Mouse (Mus musculus): ENCODE measurements around the gene Frmd4b. TPM values are rescaled to one million over a fixed set of nuclear protein-coding genes. Genes with fewer than 3 reads are reported as not detected.

Gene Frmd4b
- polyA plus RNA-seq, 1 experiment from 2014 or later = 14.0 TPM

DNA sequence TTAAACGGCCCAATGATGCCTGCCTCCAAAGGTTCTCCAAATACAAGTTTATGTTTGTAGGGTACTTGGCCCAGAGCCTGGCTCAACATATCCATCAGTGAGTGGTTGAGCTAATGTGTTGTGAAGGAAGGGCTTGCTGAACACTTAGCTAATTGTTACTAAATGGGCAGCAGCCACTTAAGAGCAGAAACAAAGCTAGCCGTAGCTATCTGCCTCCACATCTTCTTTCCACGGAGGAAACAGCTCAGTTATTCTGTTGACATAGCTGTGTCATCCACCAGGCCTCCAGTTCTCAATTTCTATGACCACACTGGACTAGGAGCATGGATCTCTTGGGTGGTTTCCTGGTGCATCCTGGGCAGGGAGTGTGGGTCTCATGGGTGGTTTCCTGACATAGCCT, 302.0 kb downstream of the Frmd4b start:
- WGBS = 70% methylated on average over 3 of the region's 3 CpGs
- H3K4me1 ChIP-seq = peaks cover 21% of the 10 kb centered on the region
- H3K27me3 ChIP-seq = no peaks in the 10 kb centered on the region

DNA sequence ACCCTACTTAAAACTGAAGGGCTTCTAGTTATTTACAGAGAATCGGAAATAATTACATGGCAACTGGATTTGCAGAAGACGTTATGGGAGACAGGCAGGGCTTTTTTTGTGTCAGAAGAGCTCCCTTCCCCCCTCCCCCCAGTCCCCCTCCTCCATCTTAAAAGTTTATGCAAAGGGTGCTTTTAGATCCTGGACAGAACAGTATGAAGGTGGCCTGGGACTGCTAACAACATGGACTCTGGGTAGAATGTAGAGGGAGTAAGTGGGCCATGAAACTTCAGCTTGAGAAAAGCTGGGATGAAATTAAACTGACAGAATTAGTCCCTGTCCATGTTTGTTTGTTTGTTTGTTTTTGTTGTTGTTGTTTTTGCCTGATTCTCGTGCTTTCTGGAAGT, 304.8 kb downstream of the Frmd4b start:
- H3K27ac ChIP-seq = 0 out of 2 replicates have a peak overlapping the region, but pooled peaks have one; percentile 22
- 9% methylated on average over 3 of the region's 3 CpGs for WGBS
- H3K4me3 ChIP-seq = peak overlapping the region; percentile 45
- no peaks in the 10 kb centered on the region for H3K27me3 ChIP-seq
- H3K9me3 ChIP-seq = no peaks in the 10 kb centered on the region
- H3K36me3 ChIP-seq = no peaks in the 10 kb centered on the region
- peaks cover 21% of the 10 kb centered on the region for H3K4me1 ChIP-seq
- peak overlapping the region; percentile 63 for H3K9ac ChIP-seq
- ATAC-seq (ENCODE audit: low FRiP score, low read depth) = 0 out of 2 replicates have a peak, but pooled peaks have one; percentile 39
- H3K4me2 ChIP-seq (replicated peaks) = peak overlapping the region; percentile 85

More for the DNA sequence above, 302.0 kb downstream of the Frmd4b start:
- Histone ChIP-seq H3K4me3 (no peak overlapping the region), H3K4me2 (replicated peaks) (no peak overlapping the region), H3K9me3 (no peaks in the 10 kb centered on the region), H3K27ac (no peak overlapping the region), H3K36me3 (no peaks in the 10 kb centered on the region), H3K9ac (no peak overlapping the region)
- ATAC-seq (ENCODE audit: low FRiP score, low read depth) = no peak

DNA sequence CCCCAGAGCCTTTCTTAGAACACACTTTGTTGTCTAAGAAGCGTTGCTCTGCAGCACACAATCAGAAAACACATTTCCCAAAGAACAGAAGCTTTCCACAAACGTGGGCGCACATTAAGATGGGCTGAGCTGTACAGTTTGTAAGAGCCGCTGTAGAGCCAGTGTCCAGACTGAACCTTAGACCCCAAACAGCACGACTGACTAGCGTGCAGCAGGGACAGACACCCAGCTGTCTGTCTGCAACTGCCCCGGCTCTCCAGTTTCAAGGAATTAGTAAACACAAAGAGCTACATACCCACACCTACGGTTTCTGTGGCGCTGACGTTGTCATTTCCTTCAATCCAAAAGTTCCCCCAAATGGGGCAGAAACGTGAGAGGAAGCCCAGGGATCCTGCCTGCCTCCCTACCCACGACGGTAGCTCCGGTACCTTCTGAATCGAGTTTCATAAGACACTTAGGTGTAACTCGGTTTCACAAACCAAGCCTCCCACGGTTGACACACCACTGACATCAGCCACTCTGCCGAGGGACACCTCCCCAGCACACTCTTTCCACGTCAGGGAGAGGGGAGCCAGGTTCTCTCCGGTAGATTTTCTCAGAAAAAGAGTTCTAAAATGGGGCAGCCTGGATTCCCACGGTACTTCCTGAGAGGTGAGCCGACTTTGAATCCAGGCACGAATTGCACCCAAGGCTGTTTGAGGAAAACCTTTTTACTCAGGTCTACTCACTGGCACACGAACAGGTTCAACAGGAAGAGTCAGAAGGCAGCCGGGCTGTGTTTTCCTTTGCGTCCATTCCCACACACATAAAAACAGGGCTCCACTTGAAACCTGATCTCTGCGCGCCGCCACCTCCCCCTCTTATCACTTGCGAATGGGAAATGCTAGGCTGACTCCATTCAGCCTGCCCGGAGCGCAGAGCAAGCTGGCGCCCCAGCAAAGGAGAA, 305.5 kb downstream of the Frmd4b start:
- Histone ChIP-seq H3K9me3 (no peaks in the 10 kb centered on the region), H3K27me3 (no peaks in the 10 kb centered on the region), H3K4me2 (replicated peaks) (peak overlapping the region; percentile 85), H3K4me3 (peak overlapping the region; percentile 45), H3K9ac (peak overlapping the region; percentile 63), H3K27ac (peak overlapping the region; percentile 22; the same call in 1 of the 2 replicates), H3K4me1 (peaks cover 21% of the 10 kb centered on the region), H3K36me3 (no peaks in the 10 kb centered on the region)
- peak; percentile 75; the same call in 1 of the 2 replicates for ATAC-seq (ENCODE audit: low FRiP score, low read depth)
- under 1% methylated on average over 33 of the region's 33 CpGs for WGBS

DNA sequence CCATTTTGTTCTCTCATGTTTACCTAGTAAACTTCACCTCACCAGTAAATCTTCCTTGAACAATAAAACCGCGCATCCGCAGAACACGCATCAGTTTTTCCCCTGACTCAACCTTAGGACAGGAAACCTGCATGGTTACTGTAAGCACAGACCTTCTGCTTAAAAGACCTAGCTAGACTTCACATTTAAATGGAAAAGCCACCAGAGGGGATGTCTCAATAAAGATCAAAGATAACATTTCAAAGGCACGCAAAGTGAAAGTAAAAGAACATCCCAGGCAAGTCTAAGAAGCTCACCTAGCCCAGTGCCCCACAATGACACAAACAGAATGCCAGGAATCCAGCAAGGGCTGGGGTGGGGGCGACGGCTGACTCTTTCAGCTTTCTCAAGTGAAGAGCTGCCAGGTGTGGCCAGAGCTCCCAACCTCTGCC, 306.4 kb downstream of the Frmd4b start:
- Histone ChIP-seq H3K27me3 (no peaks in the 10 kb centered on the region), H3K36me3 (no peaks in the 10 kb centered on the region), H3K27ac (no peak overlapping the region), H3K4me1 (peaks cover 21% of the 10 kb centered on the region), H3K9me3 (no peaks in the 10 kb centered on the region), H3K4me2 (replicated peaks) (peak overlapping the region; percentile 85), H3K9ac (peak overlapping the region; percentile 63; the same call in 1 of the 2 replicates), H3K4me3 (peak overlapping the region; percentile 45)
- WGBS = 21% methylated on average over 7 of the region's 7 CpGs
- no peak for ATAC-seq (ENCODE audit: low FRiP score, low read depth)

DNA sequence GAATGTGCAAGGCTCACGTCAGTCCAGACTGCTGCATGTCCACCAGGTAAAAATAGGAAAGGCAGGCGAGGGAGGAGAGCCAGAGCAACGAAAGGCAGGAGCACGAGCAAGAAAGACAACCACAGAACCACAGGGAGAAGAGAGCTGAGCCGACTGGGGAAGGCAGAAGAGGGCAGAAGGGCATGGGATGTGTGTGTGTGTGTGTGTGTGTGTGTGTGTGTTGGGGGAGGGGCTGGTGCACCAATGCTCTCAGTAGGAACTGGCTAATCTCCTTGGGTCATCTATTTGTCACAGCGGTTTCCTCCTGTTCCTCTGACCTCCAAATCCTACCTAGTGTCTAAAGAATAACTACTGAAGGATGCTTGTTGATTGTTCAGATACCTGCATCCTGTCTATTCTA, 308.2 kb downstream of the Frmd4b start:
- no peak for ATAC-seq (ENCODE audit: low FRiP score, low read depth)
- WGBS = 57% methylated on average over 6 of the region's 6 CpGs

DNA sequence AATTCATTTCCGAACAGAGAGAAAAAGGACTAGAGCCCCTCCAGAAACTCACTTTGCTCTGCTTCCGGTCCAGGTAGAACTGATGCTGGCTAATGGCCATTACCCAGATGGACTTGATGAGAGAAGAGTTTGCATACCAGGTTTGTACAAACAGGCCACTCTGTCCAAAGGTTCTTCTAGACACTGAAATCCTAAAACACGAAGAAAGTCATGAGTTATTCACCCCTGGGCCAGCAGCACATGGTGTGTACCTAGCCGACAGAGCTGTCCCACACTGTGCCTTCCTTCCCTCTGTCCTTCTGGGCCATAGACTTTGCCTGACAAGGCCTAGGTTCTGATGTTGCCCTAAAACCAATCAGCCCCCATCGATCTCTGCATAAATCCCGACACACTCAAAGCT, 308.8 kb downstream of the Frmd4b start:
- no peak overlapping the region for H3K4me2 ChIP-seq (replicated peaks)
- H3K4me1 ChIP-seq = peaks cover 26% of the 10 kb centered on the region
- ATAC-seq (ENCODE audit: low FRiP score, low read depth) = no peak
- H3K36me3 ChIP-seq = no peaks in the 10 kb centered on the region; the same call in 1 of the 2 replicates
- H3K27me3 ChIP-seq = no peaks in the 10 kb centered on the region
- 86% methylated on average over 6 of the region's 6 CpGs for WGBS
- H3K4me3 ChIP-seq = no peak overlapping the region
- H3K9ac ChIP-seq = no peak overlapping the region
- no peak overlapping the region for H3K27ac ChIP-seq
- H3K9me3 ChIP-seq = no peaks in the 10 kb centered on the region

More for the DNA sequence above, 308.2 kb downstream of the Frmd4b start:
- no peaks in the 10 kb centered on the region for H3K9me3 ChIP-seq
- H3K27ac ChIP-seq = no peak overlapping the region
- no peak overlapping the region for H3K4me2 ChIP-seq (replicated peaks)
- H3K4me3 ChIP-seq = no peak overlapping the region
- peaks cover 26% of the 10 kb centered on the region for H3K4me1 ChIP-seq
- no peaks in the 10 kb centered on the region for H3K36me3 ChIP-seq
- no peak overlapping the region for H3K9ac ChIP-seq
- H3K27me3 ChIP-seq = no peaks in the 10 kb centered on the region

DNA sequence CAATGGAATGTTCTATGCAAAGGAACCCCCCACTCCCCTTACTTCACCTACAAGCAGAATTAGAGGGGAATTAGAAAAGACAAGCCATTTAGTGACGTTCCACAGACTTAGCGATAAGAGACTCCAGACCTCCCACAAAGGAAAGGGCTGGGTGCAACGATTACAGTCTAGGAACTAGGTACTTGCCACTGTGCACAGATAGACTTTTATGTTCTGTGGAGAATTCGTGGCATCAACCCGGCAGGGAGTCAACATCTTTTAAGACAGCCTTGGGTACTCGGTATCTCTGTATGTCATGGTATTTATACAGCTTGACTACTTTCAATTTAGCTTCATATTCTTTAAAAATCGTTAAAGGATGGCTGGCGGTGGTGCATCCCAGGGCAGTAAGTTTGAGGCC, 310.1 kb downstream of the Frmd4b start:
- Histone ChIP-seq H3K4me2 (replicated peaks) (no peak overlapping the region), H3K4me3 (no peak overlapping the region), H3K4me1 (peaks cover 18% of the 10 kb centered on the region), H3K27me3 (no peaks in the 10 kb centered on the region), H3K9ac (no peak overlapping the region), H3K36me3 (no peaks in the 10 kb centered on the region; the same call in 1 of the 2 replicates), H3K9me3 (no peaks in the 10 kb centered on the region), H3K27ac (no peak overlapping the region)
- 81% methylated on average over 8 of the region's 8 CpGs for WGBS
- no peak for ATAC-seq (ENCODE audit: low FRiP score, low read depth)

DNA sequence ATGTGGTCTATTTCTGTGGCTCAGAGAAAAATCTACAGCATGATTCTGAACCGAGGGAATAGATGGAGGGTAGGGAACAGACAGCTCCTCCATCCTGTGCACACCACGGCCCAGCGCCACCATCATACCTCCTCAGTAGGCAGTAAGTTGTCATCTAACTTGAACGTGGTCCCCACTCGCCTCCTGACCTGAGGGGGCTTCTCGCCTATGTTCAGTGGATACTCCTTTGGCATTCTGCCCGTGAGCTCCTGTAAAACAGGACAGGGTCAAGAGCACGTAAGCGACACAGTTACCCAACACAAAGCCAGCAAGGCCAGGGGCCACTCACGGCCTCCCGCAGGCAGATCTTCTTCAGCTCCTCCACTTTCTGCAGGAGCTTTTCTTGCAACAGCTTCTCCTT, 311.0 kb downstream of the Frmd4b start:
- Histone ChIP-seq H3K36me3 (no peaks in the 10 kb centered on the region; the same call in 1 of the 2 replicates), H3K4me2 (replicated peaks) (no peak overlapping the region), H3K27me3 (no peaks in the 10 kb centered on the region), H3K4me3 (no peak overlapping the region), H3K9me3 (no peaks in the 10 kb centered on the region), H3K9ac (no peak overlapping the region), H3K4me1 (peaks cover 10% of the 10 kb centered on the region), H3K27ac (no peak overlapping the region)
- WGBS = 90% methylated on average over 11 of the region's 11 CpGs
- no peak for ATAC-seq (ENCODE audit: low FRiP score, low read depth)

DNA sequence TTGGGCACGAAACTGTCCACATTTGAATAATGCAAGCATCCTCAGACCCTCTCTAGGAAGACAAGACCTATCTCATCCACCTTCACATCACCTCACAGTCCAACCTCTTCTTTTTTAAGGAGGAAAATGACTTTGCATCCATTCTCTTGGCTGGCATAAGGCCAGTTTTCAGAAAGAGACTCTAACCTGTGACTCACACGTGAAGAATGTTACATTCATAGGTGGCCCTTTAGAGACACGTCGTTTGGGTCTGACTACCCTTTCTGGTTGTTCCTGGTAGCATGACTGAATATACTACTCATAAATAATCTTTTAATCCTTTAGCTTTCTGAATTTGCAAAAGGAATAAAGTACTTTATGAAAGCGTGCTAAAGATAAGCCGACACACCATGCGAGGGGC, 311.9 kb downstream of the Frmd4b start:
- Histone ChIP-seq H3K36me3 (peaks cover under 1% of the 10 kb centered on the region; the same call in 1 of the 2 replicates), H3K4me1 (peaks cover 5% of the 10 kb centered on the region; the same call in 1 of the 2 replicates), H3K27me3 (no peaks in the 10 kb centered on the region), H3K4me3 (no peak overlapping the region), H3K4me2 (replicated peaks) (no peak overlapping the region), H3K9me3 (no peaks in the 10 kb centered on the region), H3K9ac (no peak overlapping the region), H3K27ac (no peak overlapping the region)
- 77% methylated on average over 7 of the region's 7 CpGs for WGBS
- no peak for ATAC-seq (ENCODE audit: low FRiP score, low read depth)

DNA sequence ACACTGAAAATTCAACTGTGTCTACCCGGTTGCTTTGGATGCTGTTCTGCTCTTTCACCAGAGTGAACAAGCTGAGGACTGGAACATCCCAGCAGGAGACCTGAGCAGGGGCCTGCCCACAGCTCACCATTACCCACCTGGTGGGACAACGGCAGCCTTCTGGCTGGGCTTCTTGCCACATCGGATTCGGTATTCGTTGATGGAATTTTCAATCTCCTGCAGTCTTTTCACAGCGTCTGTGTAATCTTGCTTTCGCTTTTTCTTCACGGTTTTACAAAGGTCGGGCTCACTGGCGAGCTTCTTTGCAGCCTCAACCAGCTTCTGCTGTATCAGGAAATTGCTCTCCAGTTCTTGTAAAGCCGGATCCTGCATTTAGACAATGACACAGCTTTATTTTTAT, 312.3 kb downstream of the Frmd4b start:
- Histone ChIP-seq H3K27me3 (no peaks in the 10 kb centered on the region), H3K27ac (no peak overlapping the region), H3K9ac (no peak overlapping the region), H3K9me3 (no peaks in the 10 kb centered on the region), H3K4me3 (no peak overlapping the region), H3K4me1 (peaks cover 5% of the 10 kb centered on the region; the same call in 1 of the 2 replicates), H3K36me3 (peaks cover 6% of the 10 kb centered on the region; the same call in 1 of the 2 replicates), H3K4me2 (replicated peaks) (peak overlapping the region; percentile 10; the same call in 1 of the 2 replicates)
- ATAC-seq (ENCODE audit: low FRiP score, low read depth) = no peak
- WGBS = 68% methylated on average over 11 of the region's 11 CpGs

DNA sequence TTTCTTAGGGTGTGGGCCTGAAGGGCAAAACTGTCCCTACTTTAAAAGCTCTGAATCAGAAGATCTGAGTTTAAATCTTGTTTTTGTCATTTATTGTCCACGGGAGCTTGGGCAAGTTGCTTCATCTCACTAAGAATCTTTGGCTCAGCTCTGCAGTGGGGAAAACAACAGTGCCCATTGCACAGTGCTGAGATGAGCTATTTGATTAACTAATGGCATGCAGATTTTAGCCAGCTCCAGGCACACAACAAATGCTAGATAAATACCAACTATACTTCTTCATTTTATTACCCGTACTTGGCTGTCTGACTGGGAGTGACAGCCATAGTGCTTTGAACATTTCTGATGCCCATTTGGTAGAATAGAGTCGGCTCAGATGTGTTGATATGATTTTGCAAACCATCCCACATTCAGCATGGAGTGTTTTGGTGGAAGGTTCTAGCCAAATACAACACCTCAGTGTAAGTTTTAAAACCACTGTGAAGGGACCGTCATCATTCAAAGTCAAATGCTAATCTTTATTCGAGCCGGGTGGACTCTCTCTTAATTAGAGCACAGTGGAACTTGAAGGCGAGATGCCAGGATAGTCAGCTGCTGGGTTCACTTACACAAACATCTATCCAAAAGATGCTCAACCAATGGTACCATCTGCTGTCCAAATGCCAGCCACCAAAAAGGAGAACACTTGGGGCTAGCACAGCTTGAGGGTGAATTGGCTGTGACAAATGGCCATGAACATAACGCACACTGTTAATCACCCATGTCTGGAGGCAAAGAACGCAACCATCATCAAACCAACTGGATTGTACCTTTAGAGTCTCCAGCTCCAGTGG, 313.8 kb downstream of the Frmd4b start:
- H3K9ac ChIP-seq = no peak overlapping the region
- no peak overlapping the region for H3K27ac ChIP-seq
- no peak overlapping the region for H3K4me2 ChIP-seq (replicated peaks)
- no peaks in the 10 kb centered on the region for H3K9me3 ChIP-seq
- H3K4me3 ChIP-seq = no peak overlapping the region
- 80% methylated on average over 9 of the region's 9 CpGs for WGBS
- peaks cover 7% of the 10 kb centered on the region; the same call in 1 of the 2 replicates for H3K36me3 ChIP-seq
- no peak for ATAC-seq (ENCODE audit: low FRiP score, low read depth)
- H3K4me1 ChIP-seq = peaks cover 5% of the 10 kb centered on the region; the same call in 1 of the 2 replicates
- H3K27me3 ChIP-seq = no peaks in the 10 kb centered on the region
